Mouse (Mus musculus) right cerebral cortex, postnatal 14 days (tissue): Measurements from ENCODE around the gene Ccdc93.

ENCODE experiments used
- DNase-seq: peaks from one replicate; pipeline ENCODE4 v3.0.0; 2022

The Ccdc93 gene

DNA sequence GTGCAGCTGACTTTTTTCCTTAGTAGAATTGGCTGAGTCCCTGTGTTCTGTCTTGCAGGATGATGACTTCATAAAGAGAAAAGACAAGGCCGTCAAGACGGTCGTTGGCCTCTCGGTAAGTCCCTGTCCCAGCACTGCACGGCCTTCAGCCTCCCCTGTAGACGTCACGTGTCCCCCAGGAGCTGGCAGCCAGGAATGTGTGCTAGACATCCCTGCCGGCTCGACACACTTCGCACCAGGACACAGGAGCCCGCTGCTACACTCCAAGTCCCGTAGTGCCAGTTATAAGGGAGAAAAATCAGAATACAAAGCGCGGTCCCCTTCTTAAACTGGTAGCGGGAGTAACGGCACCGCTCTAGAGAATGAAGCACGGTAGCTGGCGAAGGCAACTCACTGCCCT is 17.3 kb downstream of the Ccdc93 start:
- no peak for DNase-seq

DNA sequence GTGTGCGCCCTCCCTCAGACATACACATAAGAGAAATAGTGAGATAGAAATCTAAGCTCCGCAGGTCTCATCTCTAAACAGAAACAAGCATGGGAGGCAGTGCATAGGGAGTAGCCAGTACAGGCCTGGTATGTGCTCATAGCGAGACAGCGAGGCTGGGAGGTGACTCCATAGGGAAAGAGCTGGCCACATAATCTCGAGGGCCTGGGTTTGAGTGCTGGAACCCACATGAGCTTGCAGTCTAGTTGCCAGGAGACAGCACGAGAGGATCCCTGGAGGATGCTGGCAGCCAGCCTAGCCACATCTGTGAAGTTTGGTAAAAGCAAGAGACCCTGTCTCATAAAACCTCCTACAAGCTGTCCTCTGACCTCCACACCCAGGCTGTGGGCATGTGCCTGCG is 20.2 kb downstream of the Ccdc93 start:
- DNase-seq = no peak

GRCm38 (mm10) chr1:121452498-121452897 is 21.6 kb downstream of the Ccdc93 start:
- no peak for DNase-seq

DNA sequence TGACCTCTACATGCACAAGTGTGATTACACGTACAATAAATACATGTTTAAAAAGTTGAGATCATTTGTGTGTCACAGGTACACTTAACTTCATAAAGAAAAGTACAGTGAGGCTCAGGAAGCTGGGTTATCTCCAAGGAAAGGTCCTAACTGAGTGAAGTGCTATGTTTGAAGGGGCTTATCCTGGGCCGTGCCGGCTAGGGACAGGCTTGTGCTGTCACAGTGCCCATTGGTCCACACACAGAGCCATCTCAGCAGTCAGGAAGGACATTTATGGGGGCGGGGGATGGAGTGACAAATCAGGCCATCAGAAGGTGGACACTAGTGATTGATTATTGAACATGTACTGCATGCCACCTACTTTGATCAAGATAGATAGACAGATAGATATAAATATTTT is 22.2 kb downstream of the Ccdc93 start:
- no peak for DNase-seq

DNA sequence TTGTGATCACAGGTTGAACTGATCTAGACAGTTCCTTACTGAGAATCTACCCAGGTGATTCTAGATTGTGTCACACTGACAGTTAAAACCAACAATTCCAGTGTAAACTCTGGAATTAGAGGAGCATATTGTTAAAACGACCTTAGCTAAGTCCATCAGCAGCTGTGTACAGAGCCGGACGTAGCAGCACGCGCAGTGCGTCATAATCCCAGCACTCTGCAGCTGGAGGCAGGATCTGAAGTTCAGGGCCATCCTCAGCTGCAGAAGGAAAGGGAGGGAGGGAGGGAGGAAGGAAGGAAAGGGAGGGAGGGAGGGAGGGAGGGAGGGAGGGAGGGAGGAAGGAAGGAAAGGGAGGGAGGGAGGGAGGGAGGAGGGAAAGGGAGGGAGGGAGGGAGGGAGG is 24.1 kb downstream of the Ccdc93 start:
- DNase-seq = no peak

DNA sequence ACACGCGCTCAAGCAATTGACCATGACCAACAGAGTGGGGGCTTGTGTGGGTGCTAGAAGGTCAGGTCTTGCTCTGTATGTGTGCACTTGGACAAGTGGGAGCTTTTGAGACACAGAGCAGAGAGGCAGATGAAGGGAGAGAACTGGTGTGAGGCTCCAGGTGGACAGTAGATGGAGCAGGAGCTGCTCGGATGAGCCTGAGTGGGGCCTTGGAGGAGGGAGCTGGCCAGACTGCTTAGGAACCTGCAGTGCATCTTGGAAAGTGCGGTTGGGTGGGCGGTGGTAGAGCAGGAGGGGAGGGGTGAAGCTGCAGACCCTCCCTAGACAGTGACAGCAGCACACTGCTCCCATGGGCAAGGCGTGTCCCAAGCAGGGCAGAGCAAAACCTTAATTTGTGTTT is 29.2 kb downstream of the Ccdc93 start:
- peak; percentile 35 for DNase-seq

- no peak for DNase-seq
Observed at GRCm38 (mm10) chr1:121461895-121462294, 31.0 kb downstream of the Ccdc93 start.

DNA sequence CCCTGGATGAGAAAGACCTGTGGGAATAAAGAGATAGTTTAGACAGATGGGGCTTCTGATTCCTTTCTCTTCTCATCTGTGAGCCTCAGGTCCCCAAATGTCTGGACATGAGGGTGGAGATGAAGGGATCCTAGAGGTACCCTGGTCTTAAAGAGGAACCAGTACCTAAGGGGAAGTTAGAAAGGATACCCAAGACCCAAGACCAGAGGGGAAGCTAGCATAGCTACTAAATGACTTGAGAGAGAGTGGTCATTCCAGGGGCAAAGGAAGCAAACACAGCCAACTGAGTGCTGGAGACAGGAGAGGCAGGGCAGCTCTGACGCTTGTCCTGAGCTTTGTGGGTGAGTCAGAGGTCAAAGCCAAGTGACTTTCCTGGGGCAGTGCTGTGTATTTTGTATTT is 31.8 kb downstream of the Ccdc93 start:
- no peak for DNase-seq

- DNase-seq = no peak
Observed at GRCm38 (mm10) chr1:121463806-121464205, 33.0 kb downstream of the Ccdc93 start.

DNA sequence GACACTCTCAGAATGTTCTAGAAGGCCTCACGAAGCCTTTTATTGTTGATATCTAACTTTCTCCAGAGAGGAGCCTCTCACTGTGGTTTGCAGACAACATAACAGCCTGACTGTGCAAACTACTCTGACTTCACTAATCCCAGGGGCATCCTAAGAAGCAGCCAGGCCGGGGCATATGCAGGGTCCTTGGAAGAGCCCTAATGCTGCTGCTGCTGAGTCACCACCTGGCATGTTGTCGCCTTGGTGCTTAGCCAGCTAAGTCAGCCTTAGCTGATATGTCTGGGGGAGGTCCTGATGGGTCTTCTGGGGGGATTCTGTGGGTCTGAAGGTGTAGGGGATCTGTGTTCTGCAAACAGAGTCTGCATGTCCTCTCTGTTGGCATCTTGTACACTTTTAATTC is 35.4 kb downstream of the Ccdc93 start:
- DNase-seq = no peak

GRCm38 (mm10) chr1:121468271-121468670 is 37.4 kb downstream of the Ccdc93 start:
- DNase-seq = no peak

GRCm38 (mm10) chr1:121471503-121471902 is 40.7 kb downstream of the Ccdc93 start:
- no peak for DNase-seq

DNA sequence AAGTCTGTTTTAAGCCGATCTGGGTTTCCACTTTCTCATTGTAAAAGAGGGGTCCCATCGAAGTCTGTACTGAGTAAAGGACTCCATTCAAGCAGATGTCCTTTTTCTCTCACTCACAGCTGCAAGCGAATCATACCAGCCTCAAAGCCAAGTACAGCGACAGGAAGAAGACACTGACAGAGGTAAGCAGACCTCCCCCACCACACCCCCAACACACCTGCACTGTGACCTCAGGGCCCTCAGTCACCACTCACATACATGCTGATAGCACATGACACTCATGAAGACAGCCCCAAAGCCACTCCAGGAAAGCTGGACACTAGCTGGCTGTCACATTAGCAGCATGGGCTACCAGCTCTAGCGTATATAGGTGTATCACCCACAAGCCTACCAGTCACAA is 46.9 kb downstream of the Ccdc93 start:
- no peak for DNase-seq

DNA sequence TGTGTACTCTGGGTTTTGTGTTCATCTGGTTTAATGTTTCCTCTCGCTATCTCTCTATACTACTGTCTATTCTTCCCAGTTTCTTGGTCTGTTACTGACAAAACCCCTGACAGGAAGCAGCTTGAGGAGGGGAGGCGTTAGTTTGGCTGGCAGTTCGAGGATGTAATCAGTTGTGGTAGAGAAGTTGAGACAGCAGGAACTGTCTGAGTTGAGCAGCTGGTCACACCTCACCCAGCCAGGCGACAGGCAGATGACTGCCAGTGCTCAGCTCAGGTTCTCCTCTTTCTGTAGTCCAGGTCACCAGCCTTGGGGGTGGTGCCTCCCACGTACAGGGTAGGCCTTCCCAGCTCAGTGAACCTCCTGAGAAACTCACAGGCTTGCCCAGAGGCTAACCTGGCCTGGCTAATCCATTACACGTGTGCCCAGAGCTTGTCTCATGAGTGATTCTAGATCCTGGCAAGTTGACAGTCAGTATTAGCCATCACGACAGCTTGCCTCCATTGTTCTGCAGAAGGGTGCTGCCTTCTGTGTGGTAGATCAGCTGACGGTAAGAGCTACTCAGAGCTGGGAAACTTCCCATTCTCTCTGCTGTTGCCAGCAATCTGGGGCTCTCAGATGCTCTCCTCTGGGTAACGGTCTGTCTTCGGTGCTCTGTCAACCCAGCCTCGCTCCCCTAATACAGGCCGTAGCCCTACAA is 47.6 kb downstream of the Ccdc93 start:
- DNase-seq = no peak

- no peak for DNase-seq
Observed at GRCm38 (mm10) chr1:121479403-121479802, 48.6 kb downstream of the Ccdc93 start.

- no peak for DNase-seq
Observed at GRCm38 (mm10) chr1:121483091-121483490, 52.2 kb downstream of the Ccdc93 start.

GRCm38 (mm10) chr1:121486803-121487202 is 56.0 kb downstream of the Ccdc93 start:
- DNase-seq = no peak

GRCm38 (mm10) chr1:121490241-121490640 is 59.4 kb downstream of the Ccdc93 start:
- no peak for DNase-seq

DNA sequence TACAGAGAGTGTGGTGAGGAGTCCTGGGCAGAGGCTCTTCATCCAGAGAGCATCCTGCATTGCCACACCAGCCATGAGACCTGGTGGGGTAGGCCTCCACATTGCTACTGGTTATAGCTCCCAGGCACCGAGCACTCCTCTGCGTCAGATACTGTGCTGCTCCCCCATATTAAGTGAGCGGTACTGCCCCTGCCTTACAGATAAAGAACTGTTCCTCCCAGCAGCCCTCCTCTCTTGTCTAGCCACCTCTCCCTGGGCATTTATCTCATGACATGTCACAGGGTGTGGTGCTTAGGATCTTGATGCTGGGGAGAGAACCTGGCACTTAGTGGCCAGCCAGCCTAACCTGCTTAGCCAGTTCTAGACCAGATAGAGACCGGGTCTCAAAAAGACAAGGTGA is 66.2 kb downstream of the Ccdc93 start:
- DNase-seq = no peak

GRCm38 (mm10) chr1:121508729-121509128 is 77.9 kb downstream of the Ccdc93 start:
- DNase-seq = no peak

- DNase-seq = no peak
Observed at GRCm38 (mm10) chr1:121510420-121511140, 79.7 kb downstream of the Ccdc93 start.

DNA sequence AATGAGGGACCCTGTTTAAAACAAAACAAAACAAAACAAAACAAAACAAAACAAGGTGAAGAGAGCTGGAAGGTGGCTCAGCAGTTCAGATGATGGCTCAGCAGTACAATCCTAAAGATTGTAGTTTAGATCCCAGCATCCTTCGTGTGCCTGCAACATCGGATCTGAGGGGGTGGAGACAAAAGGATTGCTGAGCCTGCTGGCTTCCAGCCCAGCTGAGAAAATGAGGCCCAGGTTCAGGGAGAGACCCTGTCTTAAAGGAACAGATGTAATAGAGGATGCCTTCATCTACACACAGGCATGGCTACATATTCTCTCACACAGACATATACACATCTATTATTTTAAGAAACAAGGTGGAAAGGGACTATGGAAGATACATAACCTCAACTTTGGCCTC is 80.3 kb downstream of the Ccdc93 start:
- no peak for DNase-seq

GRCm38 (mm10) chr1:121511966-121512365 is 81.1 kb downstream of the Ccdc93 start:
- DNase-seq = no peak

DNA sequence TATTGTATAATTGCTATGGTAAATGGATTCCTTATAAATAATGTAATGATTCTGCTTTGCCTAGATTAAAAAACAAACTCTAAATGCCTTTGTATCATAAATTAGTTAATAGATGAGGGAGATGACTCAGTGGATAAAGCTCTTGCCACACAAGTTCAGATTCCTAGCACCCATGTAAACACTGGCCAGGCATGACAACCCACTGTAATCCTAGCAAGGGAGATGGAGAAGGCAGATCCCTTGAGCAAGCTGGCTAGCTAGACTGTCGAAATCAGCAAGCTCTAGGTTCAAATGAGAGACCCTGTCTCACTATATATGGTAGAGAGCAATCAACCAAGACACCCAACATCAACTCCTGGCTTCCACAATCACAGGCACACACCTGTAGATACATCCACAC is 87.8 kb downstream of the Ccdc93 start:
- no peak for DNase-seq

- no peak for DNase-seq
Observed at GRCm38 (mm10) chr1:121527061-121527460, 96.2 kb downstream of the Ccdc93 start.
